ENCODE assay signal across 16 mouse cellular contexts in genomic region chr5:92204162-92205036, GRCm38 (mm10). TPM values are rescaled to one million over a fixed set of nuclear protein-coding genes. Genes with fewer than 3 reads are reported as not detected.
DNase-seq lines count a peak whose midpoint lies in the region; ATAC-seq and TF ChIP-seq lines count a peak whose summit lies in the region.
"Had no signal": no experiment of that assay in that cellular context is flagged by ENCODE, and none has a peak within 500 bp of the region (broad histone marks: within the 10 kb centered on the region; RNA-seq: fewer than 3 reads in every experiment).

No protein-coding gene starts in this region.

- H3K4me3 ChIP-seq in hindbrain, postnatal 0 days (ENCODE audit: low read length) = no peak overlapping the region
- H3K4me3 ChIP-seq: hindbrain, embryonic 15.5 days; limb, embryonic 15.5 days; midbrain, embryonic 13.5 days; neural tube, embryonic 15.5 days had no signal

- DNase-seq in kidney, adult 9 months = peak; percentile 28
- no peak for DNase-seq in kidney, adult 18-20 months
- DNase-seq in MN1 (ENCODE audit: low spot score) = peak; percentile 39
- peak; percentile 19 for DNase-seq in induced T-regulatory cell, adult 2 months (ENCODE audit: low read depth)
- no peak for DNase-seq in cerebellum, postnatal 10 days
- no peak for DNase-seq in spleen, postnatal 36 days (ENCODE audit: low spot score in 2 of 2)
- no peak for DNase-seq in hindbrain, postnatal 0 days (ENCODE audit: low spot score)
- DNase-seq: adrenal gland, adult 2 months; cerebellum, adult 9-10 months had no signal

- ATAC-seq in megakaryocyte progenitor cell, adult 5-6 weeks (replicated peaks; ENCODE audit: poor library complexity) = peak; percentile 71
- ATAC-seq in hindbrain, postnatal 0 days = no peak
- ATAC-seq: midbrain, embryonic 13.5 days had no signal

- WGBS in hindbrain, postnatal 0 days = 89% methylated on average over 6 of the region's 6 CpGs

- no peaks in the 10 kb centered on the region for H3K27me3 ChIP-seq in hindbrain, postnatal 0 days (ENCODE audit: insufficient read depth, low read length)
- H3K27me3 ChIP-seq: hindbrain, embryonic 15.5 days; limb, embryonic 15.5 days; midbrain, embryonic 13.5 days; neural tube, embryonic 15.5 days had no signal

- H3K4me2 ChIP-seq in hindbrain, postnatal 0 days (ENCODE audit: low read depth, low read length) = no peak overlapping the region
- H3K4me2 ChIP-seq: hindbrain, embryonic 15.5 days; limb, embryonic 15.5 days; midbrain, embryonic 13.5 days; neural tube, embryonic 15.5 days had no signal

- H3K4me1 ChIP-seq in hindbrain, postnatal 0 days (ENCODE audit: insufficient read depth, low read length) = no peaks in the 10 kb centered on the region
- H3K4me1 ChIP-seq: hindbrain, embryonic 15.5 days; limb, embryonic 15.5 days; midbrain, embryonic 13.5 days; neural tube, embryonic 15.5 days had no signal

- no peaks in the 10 kb centered on the region for H3K9me3 ChIP-seq in hindbrain, postnatal 0 days (ENCODE audit: low read length)
- H3K9me3 ChIP-seq: hindbrain, embryonic 15.5 days; limb, embryonic 15.5 days; midbrain, embryonic 13.5 days; neural tube, embryonic 15.5 days had no signal

- no peak for TF ChIP-seq CTCF in hindbrain, postnatal 0 days (IDR thresholded peaks at IDR 0.05; ENCODE audit: low read depth)

- H3K36me3 ChIP-seq in hindbrain, postnatal 0 days (ENCODE audit: insufficient read depth, low read length) = peaks cover 28% of the 10 kb centered on the region

- no peak overlapping the region for H3K9ac ChIP-seq in hindbrain, postnatal 0 days (replicated peaks; ENCODE audit: low read length)
- H3K9ac ChIP-seq: hindbrain, embryonic 15.5 days; limb, embryonic 15.5 days; midbrain, embryonic 13.5 days; neural tube, embryonic 15.5 days had no signal

- no peak overlapping the region for H3K27ac ChIP-seq in hindbrain, postnatal 0 days
- H3K27ac ChIP-seq: hindbrain, embryonic 15.5 days; limb, embryonic 15.5 days; midbrain, embryonic 13.5 days; neural tube, embryonic 15.5 days had no signal

RNA-seq across cellular contexts. Expression of gene U90926, which starts 10.8 kb away (rescaled TPM):
- total RNA-seq in megakaryocyte progenitor cell, adult 5-6 weeks (2015) = not detected in 2 replicates
- total RNA-seq in megakaryocyte progenitor cell, adult 5-6 weeks (2017) = not detected in 2 replicates
- total RNA-seq in hindbrain, postnatal 0 days (2014; rRNA removed) = not detected in 2 replicates
- polyA plus RNA-seq in hindbrain, postnatal 0 days (2015; fragmentation: Nextera tagmentation; extraction: Ambion mirVana) = not detected in 2 replicates
- total RNA-seq: adrenal gland, adult 2 months; layer of hippocampus, postnatal 14 days had no signal
- polyA plus RNA-seq: adrenal gland, adult 2 months; embryonic facial prominence, embryonic 14.5 days; hindbrain, embryonic 15.5 days; limb, embryonic 15.5 days; midbrain, embryonic 13.5 days; neural tube, embryonic 15.5 days had no signal

RNA-seq across cellular contexts. Expression of gene Ppef2, which starts 51.7 kb away (rescaled TPM):
- total RNA-seq in megakaryocyte progenitor cell, adult 5-6 weeks (2015) = 0.99 TPM in 1 of 2 replicates, not detected in the other
- 0.37 TPM in 1 of 2 replicates, not detected in the other for total RNA-seq in megakaryocyte progenitor cell, adult 5-6 weeks (2017)
- 1.5 and 3.5 TPM in 2 replicates for total RNA-seq in hindbrain, postnatal 0 days (2014; rRNA removed)
- 0.35 and 0.43 TPM in 2 replicates for polyA plus RNA-seq in hindbrain, postnatal 0 days (2015; fragmentation: Nextera tagmentation; extraction: Ambion mirVana)

Comparison
In these comparisons a context has a peak if more than half of its experiments do, and no peak if none do; other contexts are left out.
1. DNase-seq: peak in kidney, adult 9 months (single experiment), MN1 (single experiment) and induced T-regulatory cell, adult 2 months (single experiment); none in kidney, adult 18-20 months (single experiment), cerebellum, postnatal 10 days (0 of 2), spleen, postnatal 36 days (0 of 2) and hindbrain, postnatal 0 days (single experiment).